ENCODE assay signal across 12 mouse cellular contexts in genomic region chr7:16820271-16820763, GRCm38 (mm10). TPM values are rescaled to one million over a fixed set of nuclear protein-coding genes. Genes with fewer than 3 reads are reported as not detected.
DNase-seq lines count a peak whose midpoint lies in the region; ATAC-seq lines count a peak whose summit lies in the region.
"Had no signal": no experiment of that assay in that cellular context is flagged by ENCODE, and none has a peak within 500 bp of the region (broad histone marks: within the 10 kb centered on the region; RNA-seq: fewer than 3 reads in every experiment).

No protein-coding gene starts in this region.

- intact Hi-C loops in heart, postnatal 36 days (cut with DNase I), result no loop called here

- peaks cover 34% of the 10 kb centered on the region for H3K36me3 ChIP-seq in heart, embryonic 10.5 days
- H3K36me3 ChIP-seq in limb, embryonic 12.5 days, result peaks cover 47% of the 10 kb centered on the region
- peaks cover 39% of the 10 kb centered on the region for H3K36me3 ChIP-seq in limb, embryonic 10.5 days

- ATAC-seq in limb, embryonic 12.5 days (ENCODE audit: insufficient number of reproducible peaks, insufficient read depth, low FRiP score, low TSS enrichment, low read depth), result no peak
- peak; percentile 68 for ATAC-seq in granulocyte monocyte progenitor cell, adult 5-6 weeks (replicated peaks; ENCODE audit: poor library complexity, severe bottlenecking)
- peak; percentile 64 for ATAC-seq in megakaryocyte, adult 5-6 weeks (ENCODE audit: poor library complexity, severe bottlenecking)

- H3K4me2 ChIP-seq in limb, embryonic 12.5 days, result no peak overlapping the region

- WGBS in heart, embryonic 10.5 days, result 60% methylated on average over 5 of the region's 5 CpGs
- 72% methylated on average over 5 of the region's 5 CpGs for WGBS in limb, embryonic 12.5 days
- WGBS in limb, embryonic 10.5 days, result 74% methylated on average over 5 of the region's 5 CpGs

- no peak for DNase-seq in heart, embryonic 10.5 days (ENCODE audit: low spot score)
- DNase-seq in heart, postnatal 36 days, result no peak
- DNase-seq in limb, embryonic 10.5 days (ENCODE audit: low spot score), result no peak
- DNase-seq in urinary bladder, postnatal 36 days (ENCODE audit: low spot score in 2 of 2), result no peak
- DNase-seq: adrenal gland, postnatal 14 days; cerebellum, adult 18-20 months; kidney, postnatal 25 days; lung, postnatal 36 days; thymus, postnatal 14 days had no signal

- H3K4me3 ChIP-seq in heart, embryonic 10.5 days, result no peak overlapping the region
- H3K4me3 ChIP-seq in limb, embryonic 12.5 days (replicated peaks), result no peak overlapping the region
- H3K4me3 ChIP-seq in limb, embryonic 10.5 days, result no peak overlapping the region

- H3K4me1 ChIP-seq in heart, embryonic 10.5 days, result peaks cover 77% of the 10 kb centered on the region
- peaks cover 53% of the 10 kb centered on the region for H3K4me1 ChIP-seq in limb, embryonic 12.5 days (replicated peaks)
- peaks cover 55% of the 10 kb centered on the region for H3K4me1 ChIP-seq in limb, embryonic 10.5 days

- H3K9ac ChIP-seq in limb, embryonic 12.5 days (replicated peaks), result 0 out of 2 replicates have a peak overlapping the region, but pooled peaks have one; percentile 23

- peak overlapping the region; percentile 10 for H3K27ac ChIP-seq in heart, embryonic 10.5 days
- no peak overlapping the region for H3K27ac ChIP-seq in limb, embryonic 12.5 days
- H3K27ac ChIP-seq in limb, embryonic 10.5 days, result no peak overlapping the region

- no peaks in the 10 kb centered on the region for H3K27me3 ChIP-seq in heart, embryonic 10.5 days (ENCODE audit: insufficient read depth, poor library complexity, severe bottlenecking)
- no peaks in the 10 kb centered on the region for H3K27me3 ChIP-seq in limb, embryonic 12.5 days
- no peaks in the 10 kb centered on the region for H3K27me3 ChIP-seq in limb, embryonic 10.5 days (ENCODE audit: low read depth, poor library complexity, severe bottlenecking)

- H3K9me3 ChIP-seq in heart, embryonic 10.5 days, result no peaks in the 10 kb centered on the region
- H3K9me3 ChIP-seq in limb, embryonic 12.5 days, result no peaks in the 10 kb centered on the region
- H3K9me3 ChIP-seq in limb, embryonic 10.5 days (replicated peaks), result no peaks in the 10 kb centered on the region

RNA-seq across cellular contexts. Expression of gene Fkrp, which starts 3.8 kb away (rescaled TPM):
- polyA plus RNA-seq in heart, embryonic 10.5 days (2016; fragmentation: Nextera tagmentation; extraction: Ambion mirVana), result 29.5 and 36.7 TPM in 2 replicates
- total RNA-seq in heart, postnatal 36 days (2021), result 10 to 100 TPM; 47.2 to 49.1 TPM
- polyA plus RNA-seq in limb, embryonic 12.5 days (2016; fragmentation: Nextera tagmentation; extraction: Ambion mirVana), result 33.1 and 34.8 TPM in 2 replicates
- 27.2 and 33.1 TPM in 2 replicates for polyA plus RNA-seq in limb, embryonic 10.5 days (2016; fragmentation: Nextera tagmentation; extraction: Ambion mirVana)
- 8.1 and 10.5 TPM in 2 replicates for total RNA-seq in granulocyte monocyte progenitor cell, adult 5-6 weeks (2014; fragmentation: Nextera tagmentation)
- 9.3 and 11.0 TPM in 2 replicates for total RNA-seq in granulocyte monocyte progenitor cell, adult 5-6 weeks (2017)
- 8.1 and 12.4 TPM in 2 replicates for total RNA-seq in megakaryocyte, adult 5-6 weeks (2015)
- total RNA-seq in megakaryocyte, adult 5-6 weeks (2017), result 8.1 and 10.6 TPM in 2 replicates

RNA-seq across cellular contexts. Expression of gene Strn4, which starts 4.6 kb away (rescaled TPM):
- 101 and 107 TPM in 2 replicates for polyA plus RNA-seq in heart, embryonic 10.5 days (2016; fragmentation: Nextera tagmentation; extraction: Ambion mirVana)
- total RNA-seq in heart, postnatal 36 days (2021), result 10 to 100 TPM; 54.1 to 61.3 TPM
- polyA plus RNA-seq in limb, embryonic 12.5 days (2016; fragmentation: Nextera tagmentation; extraction: Ambion mirVana), result 148 and 155 TPM in 2 replicates
- polyA plus RNA-seq in limb, embryonic 10.5 days (2016; fragmentation: Nextera tagmentation; extraction: Ambion mirVana), result 130 and 145 TPM in 2 replicates
- total RNA-seq in granulocyte monocyte progenitor cell, adult 5-6 weeks (2014; fragmentation: Nextera tagmentation), result 36.8 and 50.4 TPM in 2 replicates
- total RNA-seq in granulocyte monocyte progenitor cell, adult 5-6 weeks (2017), result 47.0 and 63.5 TPM in 2 replicates
- 25.7 and 27.6 TPM in 2 replicates for total RNA-seq in megakaryocyte, adult 5-6 weeks (2015)
- total RNA-seq in megakaryocyte, adult 5-6 weeks (2017), result 45.9 and 50.0 TPM in 2 replicates

RNA-seq across cellular contexts. Expression of gene Prkd2, which starts 22.4 kb away (rescaled TPM):
- polyA plus RNA-seq in heart, embryonic 10.5 days (2016; fragmentation: Nextera tagmentation; extraction: Ambion mirVana), result 8.9 and 9.4 TPM in 2 replicates
- 10 to 100 TPM; 17.8 to 19.3 TPM for total RNA-seq in heart, postnatal 36 days (2021)
- 16.0 and 16.2 TPM in 2 replicates for polyA plus RNA-seq in limb, embryonic 12.5 days (2016; fragmentation: Nextera tagmentation; extraction: Ambion mirVana)
- 15.0 and 15.6 TPM in 2 replicates for polyA plus RNA-seq in limb, embryonic 10.5 days (2016; fragmentation: Nextera tagmentation; extraction: Ambion mirVana)
- 9.6 and 14.6 TPM in 2 replicates for total RNA-seq in granulocyte monocyte progenitor cell, adult 5-6 weeks (2014; fragmentation: Nextera tagmentation)
- total RNA-seq in granulocyte monocyte progenitor cell, adult 5-6 weeks (2017), result 3.4 and 11.9 TPM in 2 replicates
- total RNA-seq in megakaryocyte, adult 5-6 weeks (2015), result 8.8 and 14.0 TPM in 2 replicates
- total RNA-seq in megakaryocyte, adult 5-6 weeks (2017), result 9.4 and 10.1 TPM in 2 replicates

RNA-seq across cellular contexts. Expression of gene Slc1a5, which starts 39.2 kb away (rescaled TPM):
- polyA plus RNA-seq in heart, embryonic 10.5 days (2016; fragmentation: Nextera tagmentation; extraction: Ambion mirVana), result 47.0 TPM in 2 replicates
- total RNA-seq in heart, postnatal 36 days (2021), result 10 to 100 TPM; 21.3 to 22.8 TPM
- 43.7 and 48.7 TPM in 2 replicates for polyA plus RNA-seq in limb, embryonic 12.5 days (2016; fragmentation: Nextera tagmentation; extraction: Ambion mirVana)
- 48.3 and 48.7 TPM in 2 replicates for polyA plus RNA-seq in limb, embryonic 10.5 days (2016; fragmentation: Nextera tagmentation; extraction: Ambion mirVana)
- 110 and 118 TPM in 2 replicates for total RNA-seq in granulocyte monocyte progenitor cell, adult 5-6 weeks (2014; fragmentation: Nextera tagmentation)
- total RNA-seq in granulocyte monocyte progenitor cell, adult 5-6 weeks (2017), result 46.4 and 47.2 TPM in 2 replicates
- total RNA-seq in megakaryocyte, adult 5-6 weeks (2015), result 48.1 and 55.7 TPM in 2 replicates
- 27.8 and 28.4 TPM in 2 replicates for total RNA-seq in megakaryocyte, adult 5-6 weeks (2017)

RNA-seq across cellular contexts. Expression of gene Dact3, which starts 54.8 kb away (rescaled TPM):
- 5.0 and 7.2 TPM in 2 replicates for polyA plus RNA-seq in heart, embryonic 10.5 days (2016; fragmentation: Nextera tagmentation; extraction: Ambion mirVana)
- 10 to 100 TPM; 11.2 to 11.7 TPM for total RNA-seq in heart, postnatal 36 days (2021)
- 9.8 and 12.5 TPM in 2 replicates for polyA plus RNA-seq in limb, embryonic 12.5 days (2016; fragmentation: Nextera tagmentation; extraction: Ambion mirVana)
- 7.0 and 8.2 TPM in 2 replicates for polyA plus RNA-seq in limb, embryonic 10.5 days (2016; fragmentation: Nextera tagmentation; extraction: Ambion mirVana)
- not detected in 2 replicates for total RNA-seq in granulocyte monocyte progenitor cell, adult 5-6 weeks (2014; fragmentation: Nextera tagmentation)
- total RNA-seq in granulocyte monocyte progenitor cell, adult 5-6 weeks (2017), result 0.31 and 0.69 TPM in 2 replicates
- 0.09 and 0.23 TPM in 2 replicates for total RNA-seq in megakaryocyte, adult 5-6 weeks (2015)
- 0.15 and 0.16 TPM in 2 replicates for total RNA-seq in megakaryocyte, adult 5-6 weeks (2017)
